ENCODE assay signal across 7 mouse cellular contexts in genomic region chr2:165070096-165070816, GRCm38 (mm10). TPM values are rescaled to one million over a fixed set of nuclear protein-coding genes. Genes with fewer than 3 reads are reported as not detected.
DNase-seq lines count a peak whose midpoint lies in the region; ATAC-seq lines count a peak whose summit lies in the region.

No protein-coding gene starts in this region.

- peak; percentile 51; the same call in 1 of the 2 replicates for ATAC-seq in forebrain, embryonic 11.5 days (replicated peaks; ENCODE audit: low FRiP score)

- no peaks in the 10 kb centered on the region for H3K36me3 ChIP-seq in forebrain, embryonic 11.5 days (ENCODE audit: control insufficient read depth, insufficient read depth, low read length)
- no peaks in the 10 kb centered on the region for H3K36me3 ChIP-seq in hindbrain, embryonic 10.5 days

- H3K9ac ChIP-seq in forebrain, embryonic 11.5 days (ENCODE audit: low read length) = no peak overlapping the region

- WGBS in forebrain, embryonic 11.5 days = 27% methylated on average over 23 of the region's 23 CpGs
- WGBS in hindbrain, embryonic 10.5 days = 25% methylated on average over 23 of the region's 23 CpGs

- no peaks in the 10 kb centered on the region for H3K9me3 ChIP-seq in forebrain, embryonic 11.5 days (ENCODE audit: control insufficient read depth, low read length)
- no peaks in the 10 kb centered on the region for H3K9me3 ChIP-seq in hindbrain, embryonic 10.5 days

- no peak overlapping the region for H3K4me3 ChIP-seq in forebrain, embryonic 11.5 days (ENCODE audit: low read depth, low read length)
- peak overlapping the region; percentile 36 for H3K4me3 ChIP-seq in hindbrain, embryonic 10.5 days

- H3K27me3 ChIP-seq in forebrain, embryonic 11.5 days (ENCODE audit: control insufficient read depth, insufficient read depth, low read length) = peaks cover 10% of the 10 kb centered on the region
- peaks cover 50% of the 10 kb centered on the region for H3K27me3 ChIP-seq in hindbrain, embryonic 10.5 days (ENCODE audit: insufficient read depth, poor library complexity, severe bottlenecking)

- peak; percentile 76 for DNase-seq in MN1 (ENCODE audit: low spot score)
- DNase-seq in brain, adult 2 months (ENCODE audit: low read depth, low spot score) = peak; percentile 93
- peak; percentile 85 for DNase-seq in forebrain, embryonic 11.5 days (ENCODE audit: low spot score)
- peak; percentile 80 for DNase-seq in hindbrain, embryonic 10.5 days (ENCODE audit: low spot score)
- peak; percentile 42 for DNase-seq in layer of hippocampus, adult 9-10 months (ENCODE audit: low spot score)
- DNase-seq in lung, postnatal 25 days (ENCODE audit: low spot score) = peak; percentile 39
- DNase-seq in right cerebral cortex, postnatal 10 days (ENCODE audit: low spot score in 2 of 2) = peak; percentile 79 to 85

- H3K4me2 ChIP-seq in forebrain, embryonic 11.5 days (ENCODE audit: low read depth, low read length, severe bottlenecking) = peak overlapping the region; percentile 31; the same call in 1 of the 2 replicates

- no peak overlapping the region for H3K27ac ChIP-seq in forebrain, embryonic 11.5 days (ENCODE audit: low read depth, low read length)
- H3K27ac ChIP-seq in hindbrain, embryonic 10.5 days = no peak overlapping the region

- 0 out of 2 replicates have a peak, but pooled peaks cover 3% of the 10 kb centered on the region for H3K4me1 ChIP-seq in forebrain, embryonic 11.5 days (replicated peaks; ENCODE audit: control insufficient read depth, insufficient read depth, low read length)
- peaks cover 22% of the 10 kb centered on the region for H3K4me1 ChIP-seq in hindbrain, embryonic 10.5 days (replicated peaks)

RNA-seq across cellular contexts. Expression of gene Cd40, which starts 14.8 kb away (rescaled TPM):
- 3.9 and 4.2 TPM in 2 replicates for polyA plus RNA-seq in forebrain, embryonic 11.5 days (2014; fragmentation: Nextera tagmentation; extraction: Ambion mirVana)
- 7.2 and 8.1 TPM in 2 replicates for polyA plus RNA-seq in hindbrain, embryonic 10.5 days (2016; fragmentation: Nextera tagmentation; extraction: Ambion mirVana)

RNA-seq across cellular contexts. Expression of gene 1700025C18Rik, which starts 20.3 kb away (rescaled TPM):
- polyA plus RNA-seq in forebrain, embryonic 11.5 days (2014; fragmentation: Nextera tagmentation; extraction: Ambion mirVana) = not detected in 2 replicates
- polyA plus RNA-seq in hindbrain, embryonic 10.5 days (2016; fragmentation: Nextera tagmentation; extraction: Ambion mirVana) = not detected in 2 replicates

RNA-seq across cellular contexts. Expression of gene Ncoa5, which starts 35.6 kb away (rescaled TPM):
- polyA plus RNA-seq in forebrain, embryonic 11.5 days (2014; fragmentation: Nextera tagmentation; extraction: Ambion mirVana) = 113 and 114 TPM in 2 replicates
- polyA plus RNA-seq in hindbrain, embryonic 10.5 days (2016; fragmentation: Nextera tagmentation; extraction: Ambion mirVana) = 101 and 102 TPM in 2 replicates

Comparison
In these comparisons a context has a peak if more than half of its experiments do, and no peak if none do; other contexts are left out.
1. DNase-seq: peak in every context shown above with its lines; median percentile 93 in brain, adult 2 months; 85 in forebrain, embryonic 11.5 days; 82 in right cerebral cortex, postnatal 10 days; 80 in hindbrain, embryonic 10.5 days; 76 in MN1; 42 in layer of hippocampus, adult 9-10 months; 39 in lung, postnatal 25 days.